Mouse (Mus musculus) thymus, adult 2 months (tissue): ENCODE measurements around the gene Best2. TPM values are rescaled to one million over a fixed set of nuclear protein-coding genes. Genes with fewer than 3 reads are reported as not detected.
A peak's percentile ranks its signal among the peaks of the same experiment; 100 is the strongest.

ENCODE experiments used
- DNase-seq: peaks from one replicate; pipeline ENCODE4 v3.0.0; 2021
- H3K27ac ChIP-seq: fragments of 200-500 bp; 2 replicates; pipeline ENCODE4 v1.5.1; 2012; ENCODE audit warnings: low read length, control low read depth; ENCODE audit not compliant: control insufficient read depth, insufficient read depth
- H3K27me3 ChIP-seq: fragments of 200-500 bp; 2 replicates; pipeline ENCODE4 v1.6.1; 2012; ENCODE audit warnings: mild to moderate bottlenecking, low read length, moderate library complexity, mixed read lengths; ENCODE audit not compliant: control insufficient read depth, insufficient read depth
- H3K36me3 ChIP-seq: fragments of 200-500 bp; 2 replicates; pipeline ENCODE4 v1.6.1; 2012; ENCODE audit warnings: mild to moderate bottlenecking, low read length, moderate library complexity; ENCODE audit not compliant: control insufficient read depth, insufficient read depth
- H3K4me1 ChIP-seq: fragments of 200-500 bp; replicated peaks from 2 replicates; pipeline ENCODE4 v1.6.1; 2012; ENCODE audit warnings: low read length; ENCODE audit not compliant: control insufficient read depth, insufficient read depth
- H3K4me3 ChIP-seq: fragments of 200-500 bp; 2 replicates; pipeline ENCODE4 v1.5.1; 2012; ENCODE audit warnings: mild to moderate bottlenecking, low read length, control low read depth, moderate library complexity; ENCODE audit not compliant: control insufficient read depth, insufficient read depth
- CTCF ChIP-seq: fragments of 200-500 bp; IDR thresholded peaks from 2 replicates; pipeline ENCODE4 v1.5.1; 2012; ENCODE audit warnings: mild to moderate bottlenecking, control low read depth, low read length, moderate library complexity, borderline replicate concordance; ENCODE audit not compliant: control insufficient read depth, poor library complexity, insufficient read depth; ENCODE audit errors: extremely low read depth
- POLR2A ChIP-seq: fragments of 200-500 bp; IDR thresholded peaks from 2 replicates; pipeline ENCODE4 v1.6.1; 2012; ENCODE audit warnings: mild to moderate bottlenecking, low read length, control low read depth, moderate library complexity; ENCODE audit not compliant: control insufficient read depth, poor library complexity, insufficient read depth; ENCODE audit errors: extremely low read depth
- WGBS: fragments of 180-500 bp; shearing (Covaris S2); methylation state at CpG from one replicate; pipeline ENCODE4 v1.1.7; 2018; 5-methylcytosine and 5-hydroxymethylcytosine counted together
- polyA plus RNA-seq: library from polyadenylated mRNA; depleted of rRNA; stranded (reverse); fragments of >200 nt; gene quantifications from 2 replicates; pipeline ENCODE4 v1.2.3, GENCODE M21; 2012

Best2 gene
- polyA plus RNA-seq, 1 experiment = 0.67 TPM

DNA sequence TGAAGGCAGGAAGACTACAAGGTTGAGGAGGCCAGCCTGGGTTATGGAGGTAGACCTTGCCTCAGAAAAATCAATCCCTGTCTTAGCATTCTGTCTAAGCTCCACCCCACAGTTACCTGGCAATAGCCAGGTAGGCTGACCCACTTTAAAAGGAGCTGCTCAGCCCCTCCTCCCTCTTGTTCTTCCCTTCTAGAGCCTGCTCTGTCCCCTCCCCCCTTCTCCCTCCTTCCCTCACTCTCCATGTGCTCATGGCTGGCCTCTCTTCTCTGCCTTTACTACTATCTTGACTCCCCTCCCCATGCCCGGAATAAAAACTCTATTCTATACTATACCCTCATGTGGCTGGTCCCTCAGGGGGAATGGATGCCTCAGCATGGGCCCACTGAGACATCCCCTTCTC is 19.5 kb upstream of the Best2 start:
- peaks cover 29% of the 10 kb centered on the region for H3K36me3 ChIP-seq
- H3K4me1 ChIP-seq = peaks cover 8% of the 10 kb centered on the region
- no peak for TF ChIP-seq CTCF
- no peak for TF ChIP-seq POLR2A
- DNase-seq = no peak
- no peak overlapping the region for H3K4me3 ChIP-seq
- 91% methylated on average over 1 of the region's 1 CpGs for WGBS
- H3K27me3 ChIP-seq = no peaks in the 10 kb centered on the region
- H3K27ac ChIP-seq = no peak overlapping the region

DNA sequence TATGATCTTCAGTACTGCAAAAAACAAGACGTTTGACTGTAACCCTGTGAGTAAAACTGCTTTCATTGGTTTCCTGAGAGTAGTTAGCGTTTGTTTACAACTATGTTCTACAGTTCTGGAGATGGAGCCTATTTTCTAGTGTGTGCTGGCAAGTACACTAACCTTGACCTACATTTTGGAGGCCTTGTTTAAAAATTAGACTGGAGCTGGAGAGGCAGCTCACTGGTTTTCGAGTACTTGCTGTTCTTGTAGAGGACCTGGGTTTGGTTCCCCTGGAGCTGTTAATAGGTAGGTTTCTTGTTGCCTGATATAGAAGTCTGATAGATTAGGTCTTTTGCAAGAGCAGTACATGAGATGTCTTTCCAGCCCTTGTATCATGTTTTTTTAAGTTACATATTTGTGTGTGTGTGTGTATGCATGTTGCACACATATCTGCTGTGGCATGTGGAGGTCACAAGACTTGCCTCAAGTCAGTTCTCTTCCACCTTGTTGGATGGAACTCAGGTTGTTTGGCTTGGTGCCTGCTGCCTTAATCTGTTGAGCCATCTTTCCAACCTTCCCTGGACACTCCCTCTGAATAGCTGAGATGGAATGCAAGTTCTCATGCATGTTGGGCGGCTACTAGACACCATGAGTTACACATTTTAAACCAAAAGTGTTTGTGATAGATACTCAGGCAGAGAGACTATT is 18.4 kb upstream of the Best2 start:
- Histone ChIP-seq H3K4me3 (no peak overlapping the region), H3K36me3 (peaks cover 29% of the 10 kb centered on the region), H3K4me1 (peaks cover 14% of the 10 kb centered on the region), H3K27ac (no peak overlapping the region), H3K27me3 (no peaks in the 10 kb centered on the region)
- no peak for TF ChIP-seq POLR2A
- TF ChIP-seq CTCF = no peak
- WGBS = 93% methylated on average over 4 of the region's 4 CpGs
- no peak for DNase-seq

DNA sequence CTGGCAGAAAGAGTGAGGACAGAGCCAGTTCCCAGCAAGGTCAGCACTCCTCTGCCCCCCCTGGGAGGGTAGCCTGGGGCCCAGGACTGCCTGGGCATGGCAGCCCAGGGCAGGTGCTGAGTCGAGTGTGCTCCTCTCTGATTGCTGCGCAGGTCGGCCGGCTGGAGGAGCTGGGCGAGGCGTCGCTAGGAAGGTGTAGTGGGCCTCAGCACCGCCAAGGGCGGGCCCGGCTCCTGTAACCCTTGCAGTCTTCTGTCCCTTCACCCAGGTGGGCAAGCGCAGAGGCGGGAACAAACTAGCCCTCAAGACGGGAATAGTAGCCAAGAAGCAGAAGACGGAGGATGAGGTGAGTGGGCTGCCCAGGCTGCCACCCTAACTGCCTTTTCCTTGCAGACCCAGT is 14.9 kb upstream of the Best2 start:
- no peak for DNase-seq
- Histone ChIP-seq H3K4me1 (peaks cover 21% of the 10 kb centered on the region), H3K36me3 (peaks cover 29% of the 10 kb centered on the region), H3K27me3 (no peaks in the 10 kb centered on the region), H3K4me3 (no peak overlapping the region), H3K27ac (no peak overlapping the region)
- no peak for TF ChIP-seq CTCF
- no peak for TF ChIP-seq POLR2A
- 94% methylated on average over 14 of the region's 14 CpGs for WGBS

DNA sequence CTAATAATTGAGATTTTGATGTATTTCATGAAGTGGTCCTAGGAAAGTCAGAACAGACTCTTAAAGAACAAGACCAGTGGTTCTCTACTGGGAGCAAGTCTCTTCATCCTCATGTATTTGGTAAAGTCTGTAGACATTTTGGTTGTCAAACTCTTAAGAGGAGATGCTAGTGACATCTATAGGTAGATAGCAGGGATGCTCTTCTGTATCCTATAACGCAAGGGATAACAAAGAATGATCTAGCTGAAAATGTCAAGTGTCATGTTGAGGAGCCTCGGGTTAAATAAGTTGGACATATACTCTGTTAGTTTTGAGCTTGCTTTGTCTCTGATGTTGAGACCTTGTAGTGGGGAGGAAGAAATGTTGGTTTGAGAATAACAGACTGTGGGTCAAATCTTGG is 13.6 kb upstream of the Best2 start:
- Histone ChIP-seq H3K27me3 (no peaks in the 10 kb centered on the region), H3K4me1 (peaks cover 23% of the 10 kb centered on the region), H3K36me3 (peaks cover 29% of the 10 kb centered on the region), H3K27ac (no peak overlapping the region), H3K4me3 (no peak overlapping the region)
- no peak for TF ChIP-seq CTCF
- TF ChIP-seq POLR2A = no peak
- WGBS = 7% methylated on average over 2 of the region's 2 CpGs
- no peak for DNase-seq

DNA sequence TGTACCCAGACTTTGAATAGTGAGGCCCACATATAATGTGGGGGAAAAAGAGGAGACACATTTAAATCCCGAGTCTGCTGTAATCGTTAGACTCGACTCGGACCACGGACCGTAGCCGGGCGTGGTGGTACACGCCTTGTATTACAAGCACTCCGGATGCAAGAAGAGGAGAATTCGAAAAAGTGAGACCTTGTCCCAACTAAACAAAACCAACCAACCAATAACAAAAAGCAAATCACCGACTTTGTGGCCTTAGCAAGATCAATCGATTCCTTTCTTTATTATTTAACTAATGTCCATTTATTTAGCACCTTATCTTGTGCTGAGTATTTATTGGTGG is 13.2 kb upstream of the Best2 start:
- H3K27me3 ChIP-seq = no peaks in the 10 kb centered on the region
- peaks cover 23% of the 10 kb centered on the region for H3K4me1 ChIP-seq
- peak overlapping the region; percentile 82 for H3K4me3 ChIP-seq
- TF ChIP-seq CTCF = no peak
- no peak for TF ChIP-seq POLR2A
- under 1% methylated on average over 13 of the region's 13 CpGs for WGBS
- no peak overlapping the region for H3K27ac ChIP-seq
- DNase-seq = no peak
- peaks cover 29% of the 10 kb centered on the region for H3K36me3 ChIP-seq

DNA sequence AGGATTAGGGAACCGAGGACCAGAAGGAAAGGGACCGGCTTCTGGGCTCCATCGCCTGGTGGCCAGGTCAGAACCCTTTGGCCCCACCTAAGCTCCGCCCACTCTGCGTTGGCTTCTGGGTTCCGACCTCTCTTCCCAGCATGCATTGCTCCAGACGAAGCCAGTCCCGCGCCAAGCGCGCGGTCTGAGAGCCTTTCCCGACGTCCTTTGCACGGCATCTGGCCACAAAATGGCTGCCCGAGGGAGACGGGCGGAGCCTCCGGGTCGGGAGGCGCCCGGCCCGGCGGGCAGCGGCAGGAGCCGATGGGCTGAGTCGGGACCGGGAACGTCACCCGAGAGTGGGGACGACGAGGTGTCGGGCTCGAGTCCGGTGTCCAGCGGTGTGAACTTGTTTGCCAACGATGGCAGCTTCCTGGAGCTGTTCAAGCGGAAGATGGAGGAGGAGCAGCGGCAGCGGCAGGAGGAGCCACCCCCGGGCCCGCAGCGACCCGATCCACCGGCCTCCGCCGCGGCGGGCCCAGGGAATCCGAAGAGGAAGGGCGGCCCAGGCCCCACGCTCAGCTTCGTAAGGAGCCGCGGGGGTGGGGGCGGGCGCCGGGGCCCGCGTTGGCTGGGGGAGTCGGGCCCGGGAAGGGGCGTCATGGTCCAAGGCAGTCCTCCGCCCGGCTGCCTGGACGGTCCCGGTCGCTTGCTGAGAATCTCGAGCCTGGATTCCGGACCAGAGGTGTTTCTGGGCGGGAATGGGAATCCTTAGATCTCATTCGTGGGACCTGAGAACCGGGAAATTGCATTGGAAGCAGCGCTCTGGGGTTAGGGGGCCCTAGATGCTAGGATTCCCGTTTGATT is 12.6 kb upstream of the Best2 start, which contains the start of gene Trir:
TSS of gene Trir (plus strand) at position 154 of the 846 bp plus-strand sequence.
- under 1% methylated on average over 74 of the region's 75 CpGs for whole genome bisulfite sequencing
- peak; percentile 95 for DNase-seq
- Histone ChIP-seq H3K4me1 (peaks cover 23% of the 10 kb centered on the region), H3K4me3 (peak within 1 kb of the TSS; percentile 82), H3K27me3 (no peaks in the 10 kb centered on the region), H3K27ac (peak within 1 kb of the TSS; percentile 54; the same call in 1 of the 2 replicates), H3K36me3 (peaks cover 23% of the 10 kb centered on the region)
- peak; percentile 98 for TF ChIP-seq POLR2A
- TF ChIP-seq CTCF = 0 out of 2 replicates have a peak, but pooled peaks have one; percentile 52
